Mouse (Mus musculus): ENCODE measurements around the gene Slc2a13.

The Slc2a13 gene

GRCm38 (mm10) chr15:91502661-91503060, 70.4 kb downstream of the Slc2a13 start:
- DNase-seq (ENCODE audit: extremely low spot score, low spot score), result no peak

- DNase-seq (ENCODE audit: extremely low spot score, low spot score), result no peak
Measured at GRCm38 (mm10) chr15:91502235-91502634, 70.8 kb downstream of the Slc2a13 start.

- no peak for DNase-seq (ENCODE audit: extremely low spot score, low spot score)
Measured at GRCm38 (mm10) chr15:91495014-91495413, 78.0 kb downstream of the Slc2a13 start.

- DNase-seq (ENCODE audit: extremely low spot score, low spot score), result no peak
Measured at GRCm38 (mm10) chr15:91479924-91480615, 93.0 kb downstream of the Slc2a13 start.

- DNase-seq (ENCODE audit: extremely low spot score, low spot score), result peak; percentile 48
Measured at GRCm38 (mm10) chr15:91477766-91478165, 95.3 kb downstream of the Slc2a13 start.

GRCm38 (mm10) chr15:91473690-91474409, 99.2 kb downstream of the Slc2a13 start:
- no peak for DNase-seq (ENCODE audit: extremely low spot score, low spot score)

GRCm38 (mm10) chr15:91465331-91465730, 107.7 kb downstream of the Slc2a13 start:
- no peak for DNase-seq (ENCODE audit: extremely low spot score, low spot score)

- DNase-seq (ENCODE audit: extremely low spot score, low spot score), result no peak
Measured at GRCm38 (mm10) chr15:91463857-91464435, 109.1 kb downstream of the Slc2a13 start.

GRCm38 (mm10) chr15:91463026-91463661, 109.9 kb downstream of the Slc2a13 start:
- no peak for DNase-seq (ENCODE audit: extremely low spot score, low spot score)

GRCm38 (mm10) chr15:91461940-91462339, 111.1 kb downstream of the Slc2a13 start:
- no peak for DNase-seq (ENCODE audit: extremely low spot score, low spot score)

- DNase-seq (ENCODE audit: extremely low spot score, low spot score), result no peak
Measured at GRCm38 (mm10) chr15:91457202-91457601, 115.9 kb downstream of the Slc2a13 start.

GRCm38 (mm10) chr15:91445399-91445798, 127.7 kb downstream of the Slc2a13 start:
- no peak for DNase-seq (ENCODE audit: extremely low spot score, low spot score)

GRCm38 (mm10) chr15:91443449-91443848, 129.6 kb downstream of the Slc2a13 start:
- DNase-seq (ENCODE audit: extremely low spot score, low spot score), result no peak

- DNase-seq (ENCODE audit: extremely low spot score, low spot score), result no peak
Measured at GRCm38 (mm10) chr15:91439883-91440282, 133.2 kb downstream of the Slc2a13 start.

- DNase-seq (ENCODE audit: extremely low spot score, low spot score), result no peak
Measured at GRCm38 (mm10) chr15:91425426-91425825, 147.6 kb downstream of the Slc2a13 start.

- no peak for DNase-seq (ENCODE audit: extremely low spot score, low spot score)
Measured at GRCm38 (mm10) chr15:91406979-91407378, 166.1 kb downstream of the Slc2a13 start.

- DNase-seq (ENCODE audit: extremely low spot score, low spot score), result no peak
Measured at GRCm38 (mm10) chr15:91395165-91395564, 177.9 kb downstream of the Slc2a13 start.

GRCm38 (mm10) chr15:91383694-91384093, 189.4 kb downstream of the Slc2a13 start:
- no peak for DNase-seq (ENCODE audit: extremely low spot score, low spot score)

- no peak for DNase-seq (ENCODE audit: extremely low spot score, low spot score)
Measured at GRCm38 (mm10) chr15:91382606-91383005, 190.5 kb downstream of the Slc2a13 start.

GRCm38 (mm10) chr15:91381864-91382263, 191.2 kb downstream of the Slc2a13 start:
- DNase-seq (ENCODE audit: extremely low spot score, low spot score), result no peak

GRCm38 (mm10) chr15:91378751-91379325, 194.2 kb downstream of the Slc2a13 start:
- no peak for DNase-seq (ENCODE audit: extremely low spot score, low spot score)

GRCm38 (mm10) chr15:91377568-91377967, 195.5 kb downstream of the Slc2a13 start:
- no peak for DNase-seq (ENCODE audit: extremely low spot score, low spot score)

Measured in neural tube, embryonic 10.5 days (tissue).